Mouse (Mus musculus) G1E (cell line): ENCODE measurements around the gene Rasal2.

Experiments
- CTCF ChIP-seq: IDR thresholded peaks from 2 replicates; pipeline ENCODE4 v1.5.1; 2012; ENCODE audit warnings: low read depth, low read length, inconsistent platforms, mixed read lengths
- GATA1 ChIP-seq: IDR thresholded peaks from 2 replicates; pipeline ENCODE4 v1.6.1; 2012; ENCODE audit warnings: borderline replicate concordance, low read length, inconsistent platforms, mixed read lengths
- GATA2 ChIP-seq: IDR thresholded peaks from 2 replicates; pipeline ENCODE4 v1.6.1; 2012; ENCODE audit warnings: low read depth, low read length, inconsistent platforms, borderline replicate concordance
- POLR2AphosphoS5 ChIP-seq: IDR thresholded peaks from 2 replicates; pipeline ENCODE4 v1.6.1; 2012; ENCODE audit warnings: low read depth, low read length, inconsistent platforms; ENCODE audit not compliant: insufficient replicate concordance
- TAL1 ChIP-seq: conservative IDR thresholded peaks from 2 replicates; pipeline ENCODE4 v1.6.1; 2012; ENCODE audit warnings: low read depth, low read length, inconsistent platforms, mixed read lengths

- TF ChIP-seq CTCF = no peak
- TF ChIP-seq POLR2AphosphoS5 = no peak
- no peak for TF ChIP-seq GATA1
- no peak for TF ChIP-seq TAL1
- no peak for TF ChIP-seq GATA2
Observed at GRCm38 (mm10) chr1:157169292-157169691, 243.1 kb downstream of the Rasal2 start.
